Mouse (Mus musculus): ENCODE measurements around the gene Myh9. TPM values are rescaled to one million over a fixed set of nuclear protein-coding genes. Genes with fewer than 3 reads are reported as not detected.
"Not testable (repeated sequence)": the region's sequence is repeated elsewhere in the genome, so short reads cannot be mapped to it uniquely, and the experiment has no call there.

Myh9 gene
- total RNA-seq, 2 experiments from 2014 or later: 219 to 228 TPM

DNA sequence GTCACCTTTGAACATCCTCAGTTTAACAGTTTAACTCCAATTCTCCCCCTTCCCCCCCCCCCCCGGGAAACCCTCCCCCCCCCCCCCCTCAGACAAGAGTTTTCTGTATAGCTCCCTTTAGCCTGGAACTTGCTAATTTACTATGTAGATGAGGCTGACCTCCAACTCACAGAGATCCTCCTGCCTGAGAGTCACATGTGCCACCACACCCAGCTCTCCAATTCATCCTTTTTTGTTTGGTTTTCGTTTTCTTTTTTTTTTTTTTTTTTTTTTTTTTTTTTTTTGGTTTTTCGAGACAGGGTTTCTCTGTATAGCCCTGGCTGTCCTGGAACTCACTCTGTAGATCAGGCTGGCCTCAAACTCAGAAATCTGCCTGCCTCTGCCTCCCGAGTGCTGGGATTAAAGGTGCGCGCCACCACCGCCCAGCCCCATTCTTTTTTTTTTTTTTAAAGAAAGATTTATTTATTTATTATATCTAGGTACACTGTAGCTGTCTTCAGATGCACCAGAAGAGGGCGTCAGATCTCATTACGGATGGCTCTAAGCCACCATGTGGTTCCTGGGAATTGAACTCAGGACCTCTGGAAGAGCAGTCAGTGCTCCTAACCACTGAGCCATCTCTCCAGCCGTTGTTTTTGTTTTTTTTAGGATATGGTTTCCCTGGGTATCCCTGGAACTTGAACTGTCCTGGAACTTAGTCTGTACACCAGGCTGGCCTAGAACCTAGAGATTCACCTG, 25.4 kb upstream of the Myh9 start:
- not testable (repeated sequence) for DNase-seq

- DNase-seq: no peak
These were observed 24.7 kb upstream of the Myh9 start for GRCm38 (mm10) chr15:77866583-77867220.

DNA sequence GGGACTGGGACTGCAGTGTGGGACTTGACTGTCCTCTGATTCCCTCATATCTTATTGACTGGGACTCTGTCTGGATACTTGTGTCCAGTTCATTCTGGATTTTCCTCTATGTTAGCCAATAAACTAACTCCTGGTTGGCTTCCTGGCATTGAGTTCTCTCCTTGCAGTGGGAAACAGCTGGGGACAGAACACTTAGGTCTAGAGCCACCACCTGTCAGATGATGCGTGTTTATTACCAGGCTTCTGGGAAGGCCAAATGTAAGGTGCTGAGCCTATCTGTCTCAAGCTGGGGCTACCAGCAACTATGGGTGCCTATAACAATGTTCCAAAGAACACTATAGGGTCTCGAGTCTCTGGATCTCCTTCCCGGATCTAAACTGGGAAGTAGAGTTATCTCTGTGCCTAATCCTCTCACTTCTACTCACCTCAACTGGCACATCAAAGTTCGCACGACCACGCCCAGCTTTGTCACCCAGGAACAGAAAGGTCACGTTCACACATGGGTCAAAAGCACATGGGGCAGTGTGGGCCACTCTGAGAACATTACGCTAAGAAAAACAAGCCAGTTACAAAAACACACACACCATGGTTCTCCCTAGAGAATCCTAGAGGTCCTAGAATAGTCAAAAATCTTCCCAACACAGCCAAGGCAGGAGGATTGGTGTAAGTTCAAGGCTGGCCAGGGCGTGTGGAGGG, 22.2 kb upstream of the Myh9 start:
- no peak for DNase-seq

DNA sequence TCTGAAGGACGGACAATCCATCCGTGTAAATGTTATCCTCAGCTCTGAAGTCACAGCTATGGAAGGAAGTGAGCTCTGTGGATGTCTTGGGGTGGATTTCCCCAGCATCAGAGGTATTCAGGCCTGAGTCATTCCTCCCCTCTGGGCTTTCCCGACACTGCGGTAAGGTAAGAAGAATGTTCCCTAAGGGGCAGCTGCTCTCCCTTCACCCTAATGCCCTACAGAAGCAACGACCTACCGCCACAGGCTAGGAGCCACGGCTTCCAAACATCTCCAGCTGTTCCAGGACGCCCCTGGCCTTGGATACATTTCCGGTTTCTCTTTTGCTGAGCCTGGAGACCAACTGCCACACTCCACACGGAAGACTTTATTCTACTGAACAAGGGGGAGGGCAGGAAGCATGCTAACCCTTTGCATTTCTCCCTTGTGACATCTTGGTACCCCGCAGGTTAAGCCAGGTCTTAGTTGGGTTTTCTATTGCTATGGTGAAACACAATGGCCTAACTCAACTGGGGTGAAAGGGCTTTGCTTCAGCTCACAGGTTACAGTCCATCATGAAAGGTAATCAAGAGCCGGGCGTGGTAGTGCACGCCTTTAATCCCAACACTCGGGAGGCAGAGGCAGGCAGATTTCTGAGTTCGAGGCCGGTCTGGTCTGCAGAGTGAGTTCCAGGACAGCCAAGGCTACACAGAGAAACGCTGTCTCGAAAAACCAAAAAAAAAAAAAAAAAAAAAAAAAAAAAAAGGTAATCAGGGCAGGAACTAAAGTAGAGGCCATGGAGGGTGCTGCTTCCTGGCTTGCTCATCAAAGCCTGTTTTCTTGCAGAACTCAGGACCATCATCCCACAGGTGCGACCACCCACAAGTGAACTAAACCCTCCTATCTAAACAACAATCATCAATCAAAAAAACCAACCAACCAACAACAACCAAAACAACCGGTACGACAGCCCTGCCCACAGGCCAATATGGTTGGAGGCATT, 21.3 kb upstream of the Myh9 start:
- DNase-seq: no peak

- DNase-seq: no peak
These were observed 18.2 kb upstream of the Myh9 start for GRCm38 (mm10) chr15:77860081-77860665.

GRCm38 (mm10) chr15:77857662-77858156, 15.7 kb upstream of the Myh9 start:
- peak; percentile 63 for DNase-seq

DNA sequence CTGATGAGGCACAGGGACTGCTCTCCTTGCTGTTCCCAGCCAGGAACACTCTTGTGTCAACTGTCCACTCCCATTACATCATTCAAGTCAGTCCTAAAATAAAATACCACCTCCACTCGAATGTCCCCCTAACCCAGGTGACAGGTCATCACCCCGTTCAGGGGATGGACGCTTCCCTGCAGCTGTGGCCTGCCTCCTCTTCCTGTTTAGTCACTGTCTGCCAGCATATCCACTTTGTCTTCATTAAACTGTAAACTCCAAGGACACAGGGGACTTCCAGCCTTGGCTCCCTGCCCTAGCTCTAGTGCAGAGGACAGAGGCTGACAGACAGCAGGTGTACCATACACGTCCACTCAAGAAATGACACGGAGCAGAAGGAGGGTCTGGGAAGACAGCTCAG, 14.6 kb upstream of the Myh9 start:
- peak; percentile 73 for DNase-seq

DNA sequence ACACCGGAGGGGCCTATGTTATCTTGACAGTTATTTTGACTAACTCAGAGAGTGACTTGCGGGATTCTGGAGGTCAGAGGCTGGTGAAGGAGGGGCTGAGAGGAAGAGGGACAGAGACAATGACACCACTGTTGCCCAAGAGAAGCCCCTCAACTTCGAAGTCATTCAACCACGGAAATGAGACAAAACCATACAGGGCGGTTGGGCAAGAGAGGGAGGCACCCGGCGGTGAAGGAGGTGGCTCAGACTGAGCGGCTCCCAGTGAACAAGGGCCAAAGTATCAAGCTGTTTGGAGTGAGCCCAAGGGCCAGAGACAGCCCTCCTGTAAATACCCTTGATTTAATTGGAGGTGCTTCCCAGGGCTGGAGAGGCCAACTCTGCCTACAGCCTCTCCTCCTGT, 13.3 kb upstream of the Myh9 start:
- no peak for DNase-seq

DNA sequence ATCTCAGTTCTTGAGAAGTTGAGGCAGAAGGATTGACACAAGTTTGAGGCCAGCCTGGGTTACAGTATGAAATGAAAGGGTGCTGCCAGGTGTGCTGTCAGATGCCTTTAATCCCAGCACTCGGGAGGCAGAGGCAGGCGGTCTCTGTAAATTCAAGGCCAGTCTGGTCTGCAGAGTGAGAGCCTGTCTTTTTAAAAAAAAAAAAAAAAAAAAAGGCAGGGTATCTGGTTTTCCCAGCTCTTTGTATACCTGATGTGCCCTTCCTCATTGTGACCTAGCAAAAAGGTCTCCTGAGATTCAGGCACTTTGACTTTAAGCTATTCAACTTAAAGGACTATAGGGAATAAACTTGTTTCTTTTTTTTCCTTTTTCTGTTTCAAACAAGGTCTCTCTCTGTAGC, 10.0 kb upstream of the Myh9 start:
- no peak for DNase-seq

DNA sequence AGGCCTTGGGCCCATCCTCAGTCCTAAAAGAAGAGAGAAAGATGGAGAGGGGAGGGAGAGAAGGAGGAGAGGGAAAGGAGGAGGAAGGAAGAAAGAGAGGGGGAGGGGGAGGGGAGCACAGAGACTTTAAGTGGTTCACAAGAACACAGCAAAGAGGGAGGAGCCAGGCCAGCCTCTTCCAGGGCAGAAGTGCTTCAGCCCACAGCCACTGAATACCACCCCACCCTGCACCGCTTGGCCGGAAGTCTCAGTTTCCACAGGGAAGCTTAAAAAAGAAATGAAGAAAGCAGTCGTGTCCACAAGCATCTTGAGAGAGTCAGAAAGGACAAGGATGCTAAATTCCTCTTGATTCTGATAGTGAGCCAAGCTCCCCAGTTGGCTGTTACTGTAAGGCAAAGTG, 9.2 kb upstream of the Myh9 start:
- DNase-seq: no peak

GRCm38 (mm10) chr15:77849572-77850229, 7.7 kb upstream of the Myh9 start:
- DNase-seq: no peak

DNA sequence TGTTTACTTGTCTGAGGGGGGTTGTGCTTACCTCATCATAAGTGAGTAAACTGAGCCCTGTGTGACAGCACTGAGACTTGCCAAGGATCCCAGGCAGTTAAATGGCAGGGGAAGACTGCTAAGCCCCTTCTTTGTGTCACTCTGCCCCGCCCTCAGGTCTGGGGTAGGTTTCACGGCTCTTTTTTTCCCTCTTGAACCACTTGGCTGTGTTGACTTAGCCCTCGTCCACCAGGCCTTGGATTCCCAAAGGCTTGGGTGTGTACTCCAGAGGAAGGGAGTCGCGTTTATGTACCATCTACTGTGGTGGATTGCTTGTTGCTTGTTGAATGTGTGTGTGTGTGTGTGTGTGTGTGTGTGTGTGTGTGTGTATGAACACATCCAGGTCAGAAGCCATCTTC, 7.1 kb upstream of the Myh9 start:
- DNase-seq: no peak

DNA sequence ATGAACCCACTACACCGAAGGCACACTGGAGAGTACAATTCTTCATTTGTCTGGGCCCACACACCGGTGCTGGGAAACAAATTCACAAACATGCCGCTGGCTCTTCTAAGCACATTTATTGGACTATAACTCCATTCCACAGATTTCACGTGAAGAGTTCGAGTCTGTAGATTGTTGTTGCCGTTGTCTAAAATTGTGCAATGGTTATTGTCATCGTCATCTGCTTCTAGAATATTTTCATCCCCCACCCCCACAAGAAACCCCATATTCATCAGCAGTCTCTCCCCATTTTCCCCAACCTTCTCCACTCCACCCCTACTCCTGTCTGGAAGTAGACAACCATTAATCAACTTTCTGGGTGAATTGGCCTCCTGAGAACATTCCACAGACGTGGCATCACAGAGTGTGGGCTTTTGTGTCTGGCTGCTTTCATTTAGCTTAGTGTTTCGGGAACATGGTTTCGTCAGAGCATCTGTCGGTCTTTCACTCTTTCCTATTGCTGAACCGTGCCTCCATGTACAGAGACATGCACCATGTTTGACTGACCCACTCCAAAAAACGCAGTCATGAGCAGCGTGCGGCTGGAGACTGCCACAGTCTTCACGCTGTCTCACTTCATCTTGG, 6.6 kb upstream of the Myh9 start:
- DNase-seq: no peak

- no peak for DNase-seq
These were observed 5.9 kb upstream of the Myh9 start for GRCm38 (mm10) chr15:77847826-77848225.

GRCm38 (mm10) chr15:77847108-77847507, 5.1 kb upstream of the Myh9 start:
- no peak for DNase-seq

- not testable (repeated sequence) for DNase-seq
These were observed 4.1 kb upstream of the Myh9 start for GRCm38 (mm10) chr15:77845931-77846595.

DNA sequence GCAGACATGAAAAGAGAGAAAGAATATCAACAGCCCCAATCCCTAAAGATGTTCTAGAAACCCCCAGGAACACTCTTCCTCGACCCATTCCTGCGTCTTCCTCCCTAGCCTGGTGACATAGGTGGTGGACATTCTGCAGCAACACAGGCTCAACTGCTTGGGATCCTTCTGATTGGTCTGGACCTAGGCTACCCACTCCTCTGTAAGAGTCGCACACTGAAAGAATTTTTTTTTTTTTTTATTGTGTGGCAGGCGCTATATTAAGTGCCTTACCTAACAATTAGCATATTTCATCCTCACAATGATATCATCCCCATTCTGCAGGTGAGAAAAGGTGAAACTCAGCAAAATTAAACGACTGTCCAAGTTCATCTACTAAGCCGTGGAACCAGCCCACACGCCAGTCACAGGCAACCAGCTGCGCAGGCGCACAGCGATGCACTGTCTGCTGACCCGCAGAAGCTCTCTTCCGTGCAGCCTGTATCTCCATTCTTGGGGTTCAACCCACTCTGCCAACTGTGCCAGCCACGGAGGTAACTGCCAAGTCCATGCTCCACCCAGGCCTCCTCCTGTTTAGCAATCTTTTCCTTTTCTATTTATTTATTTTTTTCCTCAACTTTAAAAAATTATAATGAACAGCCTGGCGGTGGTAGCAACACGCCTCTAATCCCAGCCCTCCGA, 3.1 kb upstream of the Myh9 start:
- DNase-seq: no peak

GRCm38 (mm10) chr15:77844048-77844447, 2.1 kb upstream of the Myh9 start:
- no peak for DNase-seq

DNA sequence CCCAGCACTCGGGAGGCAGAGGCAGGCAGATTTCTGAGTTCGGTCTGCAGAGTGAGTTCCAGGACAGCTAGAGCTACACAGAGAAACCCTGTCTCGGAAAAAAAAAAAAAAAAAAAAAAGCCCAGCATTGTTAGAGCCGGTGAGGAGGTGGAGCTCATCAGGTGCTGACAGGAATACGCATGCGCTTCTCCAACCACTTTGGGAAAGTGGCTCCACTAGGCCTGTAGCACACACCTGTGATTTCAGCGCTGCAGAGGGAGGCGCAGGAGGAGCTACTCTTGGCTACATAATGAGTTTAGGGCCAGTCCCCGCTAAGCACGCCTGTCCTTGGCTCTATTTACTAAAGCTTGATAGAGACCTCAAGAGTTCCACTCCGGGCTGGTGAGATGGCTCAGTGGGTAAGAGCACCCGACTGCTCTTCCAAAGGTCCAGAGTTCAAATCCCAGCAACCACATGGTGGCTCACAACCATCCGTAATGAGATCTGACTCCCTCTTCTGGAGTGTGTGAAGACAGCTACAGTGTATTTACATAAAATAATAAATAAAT, 1.6 kb upstream of the Myh9 start:
- DNase-seq: not testable (repeated sequence)
